Mouse (Mus musculus): Measurements from ENCODE around the gene Lsm11. TPM values are rescaled to one million over a fixed set of nuclear protein-coding genes. Genes with fewer than 3 reads are reported as not detected.

Gene Lsm11
- polyA plus RNA-seq, 1 experiment: 2.1 TPM

GRCm38 (mm10) chr11:45946796-45947195 is 2.1 kb upstream of the Lsm11 start:
- 86% methylated on average over 4 of the region's 4 CpGs for WGBS
- Histone ChIP-seq H3K27ac (ENCODE audit: insufficient read depth, low read depth, low read length) (no peak overlapping the region), H3K4me1 (ENCODE audit: control insufficient read depth, insufficient read depth, low read length) (no peaks in the 10 kb centered on the region), H3K36me3 (ENCODE audit: control insufficient read depth, insufficient read depth, low read length) (no peaks in the 10 kb centered on the region), H3K4me3 (ENCODE audit: insufficient read depth, low read depth, low read length) (no peak overlapping the region), H3K27me3 (replicated peaks; ENCODE audit: control insufficient read depth, insufficient read depth, low read length) (no peaks in the 10 kb centered on the region)
- TF ChIP-seq POLR2A (IDR thresholded peaks at IDR 0.05; ENCODE audit: low read depth, low read length): no peak
- TF ChIP-seq CTCF (conservative IDR thresholded peaks at IDR 0.05; ENCODE audit: insufficient read depth, insufficient read length, low read depth, low read length): no peak
- DNase-seq: no peak

GRCm38 (mm10) chr11:45943891-45944642 is 668 bp downstream of the Lsm11 start:
- DNase-seq: no peak
- Histone ChIP-seq H3K27ac (ENCODE audit: insufficient read depth, low read depth, low read length) (no peak overlapping the region), H3K4me1 (ENCODE audit: control insufficient read depth, insufficient read depth, low read length) (no peaks in the 10 kb centered on the region), H3K4me3 (ENCODE audit: insufficient read depth, low read depth, low read length) (peak overlapping the region; percentile 92), H3K27me3 (replicated peaks; ENCODE audit: control insufficient read depth, insufficient read depth, low read length) (no peaks in the 10 kb centered on the region), H3K36me3 (ENCODE audit: control insufficient read depth, insufficient read depth, low read length) (no peaks in the 10 kb centered on the region)
- under 1% methylated on average over 49 of the region's 49 CpGs for WGBS
- no peak for TF ChIP-seq POLR2A (IDR thresholded peaks at IDR 0.05; ENCODE audit: low read depth, low read length)
- TF ChIP-seq CTCF (conservative IDR thresholded peaks at IDR 0.05; ENCODE audit: insufficient read depth, insufficient read length, low read depth, low read length): no peak

- WGBS: 54% methylated on average over 7 of the region's 7 CpGs
- Histone ChIP-seq H3K36me3 (ENCODE audit: control insufficient read depth, insufficient read depth, low read length) (no peaks in the 10 kb centered on the region), H3K27ac (ENCODE audit: insufficient read depth, low read depth, low read length) (no peak overlapping the region), H3K4me1 (ENCODE audit: control insufficient read depth, insufficient read depth, low read length) (no peaks in the 10 kb centered on the region), H3K27me3 (replicated peaks; ENCODE audit: control insufficient read depth, insufficient read depth, low read length) (no peaks in the 10 kb centered on the region), H3K4me3 (ENCODE audit: insufficient read depth, low read depth, low read length) (no peak overlapping the region)
- DNase-seq: no peak
- no peak for TF ChIP-seq CTCF (conservative IDR thresholded peaks at IDR 0.05; ENCODE audit: insufficient read depth, insufficient read length, low read depth, low read length)
- no peak for TF ChIP-seq POLR2A (IDR thresholded peaks at IDR 0.05; ENCODE audit: low read depth, low read length)
These were observed 1.5 kb downstream of the Lsm11 start for GRCm38 (mm10) chr11:45943108-45943705.

GRCm38 (mm10) chr11:45942281-45942680 is 2.5 kb downstream of the Lsm11 start:
- Histone ChIP-seq H3K27ac (ENCODE audit: insufficient read depth, low read depth, low read length) (no peak overlapping the region), H3K4me1 (ENCODE audit: control insufficient read depth, insufficient read depth, low read length) (no peaks in the 10 kb centered on the region), H3K27me3 (replicated peaks; ENCODE audit: control insufficient read depth, insufficient read depth, low read length) (no peaks in the 10 kb centered on the region), H3K4me3 (ENCODE audit: insufficient read depth, low read depth, low read length) (no peak overlapping the region), H3K36me3 (ENCODE audit: control insufficient read depth, insufficient read depth, low read length) (no peaks in the 10 kb centered on the region)
- DNase-seq: no peak
- no peak for TF ChIP-seq POLR2A (IDR thresholded peaks at IDR 0.05; ENCODE audit: low read depth, low read length)
- TF ChIP-seq CTCF (conservative IDR thresholded peaks at IDR 0.05; ENCODE audit: insufficient read depth, insufficient read length, low read depth, low read length): no peak
- 90% methylated on average over 7 of the region's 7 CpGs for WGBS

- Histone ChIP-seq H3K4me3 (ENCODE audit: insufficient read depth, low read depth, low read length) (no peak overlapping the region), H3K27me3 (replicated peaks; ENCODE audit: control insufficient read depth, insufficient read depth, low read length) (no peaks in the 10 kb centered on the region), H3K4me1 (ENCODE audit: control insufficient read depth, insufficient read depth, low read length) (no peaks in the 10 kb centered on the region), H3K27ac (ENCODE audit: insufficient read depth, low read depth, low read length) (no peak overlapping the region), H3K36me3 (ENCODE audit: control insufficient read depth, insufficient read depth, low read length) (no peaks in the 10 kb centered on the region)
- TF ChIP-seq POLR2A (IDR thresholded peaks at IDR 0.05; ENCODE audit: low read depth, low read length) (no peak), CTCF (conservative IDR thresholded peaks at IDR 0.05; ENCODE audit: insufficient read depth, insufficient read length, low read depth, low read length) (no peak)
- no peak for DNase-seq
- 94% methylated on average over 8 of the region's 8 CpGs for WGBS
These were observed 5.8 kb downstream of the Lsm11 start for GRCm38 (mm10) chr11:45938917-45939316.

- TF ChIP-seq CTCF (conservative IDR thresholded peaks at IDR 0.05; ENCODE audit: insufficient read depth, insufficient read length, low read depth, low read length) (no peak), POLR2A (IDR thresholded peaks at IDR 0.05; ENCODE audit: low read depth, low read length) (no peak)
- Histone ChIP-seq H3K27me3 (replicated peaks; ENCODE audit: control insufficient read depth, insufficient read depth, low read length) (no peaks in the 10 kb centered on the region), H3K4me1 (ENCODE audit: control insufficient read depth, insufficient read depth, low read length) (no peaks in the 10 kb centered on the region), H3K36me3 (ENCODE audit: control insufficient read depth, insufficient read depth, low read length) (no peaks in the 10 kb centered on the region), H3K27ac (ENCODE audit: insufficient read depth, low read depth, low read length) (no peak overlapping the region), H3K4me3 (ENCODE audit: insufficient read depth, low read depth, low read length) (no peak overlapping the region)
- whole genome bisulfite sequencing: 94% methylated on average over 8 of the region's 8 CpGs
- no peak for DNase-seq
These were observed 7.3 kb downstream of the Lsm11 start for GRCm38 (mm10) chr11:45937478-45937877.

- no peak for DNase-seq
- no peaks in the 10 kb centered on the region for H3K27me3 ChIP-seq (replicated peaks; ENCODE audit: control insufficient read depth, insufficient read depth, low read length)
- no peaks in the 10 kb centered on the region for H3K36me3 ChIP-seq (ENCODE audit: control insufficient read depth, insufficient read depth, low read length)
- no peaks in the 10 kb centered on the region for H3K4me1 ChIP-seq (ENCODE audit: control insufficient read depth, insufficient read depth, low read length)
- no peak for TF ChIP-seq CTCF (conservative IDR thresholded peaks at IDR 0.05; ENCODE audit: insufficient read depth, insufficient read length, low read depth, low read length)
- TF ChIP-seq POLR2A (IDR thresholded peaks at IDR 0.05; ENCODE audit: low read depth, low read length): no peak
- H3K27ac ChIP-seq (ENCODE audit: insufficient read depth, low read depth, low read length): no peak overlapping the region
- H3K4me3 ChIP-seq (ENCODE audit: insufficient read depth, low read depth, low read length): no peak overlapping the region
- WGBS: 92% methylated on average over 10 of the region's 10 CpGs
These were observed 12.0 kb downstream of the Lsm11 start for GRCm38 (mm10) chr11:45932771-45933170.

Data from kidney, adult 2 months (tissue).